In genomic region chr13:37912591-37913467, GRCm38 (mm10) we compare ENCODE assay signal across 12 mouse cellular contexts.
A peak's percentile ranks its signal among the peaks of the same experiment; 100 is the strongest.
DNase-seq lines count a peak whose midpoint lies in the region; ATAC-seq and TF ChIP-seq lines count a peak whose summit lies in the region.
"Had no signal": no experiment of that assay in that cellular context is flagged by ENCODE, and none has a peak within 500 bp of the region (broad histone marks: within the 10 kb centered on the region; RNA-seq: fewer than 3 reads in every experiment).

No protein-coding gene starts in this region.

- no peaks in the 10 kb centered on the region for H3K9me3 ChIP-seq in kidney, embryonic 15.5 days (replicated peaks)
- no peaks in the 10 kb centered on the region for H3K9me3 ChIP-seq in heart, embryonic 15.5 days (replicated peaks)
- no peaks in the 10 kb centered on the region for H3K9me3 ChIP-seq in stomach, postnatal 0 days (ENCODE audit: control insufficient read depth, low read length)
- H3K9me3 ChIP-seq: embryonic facial prominence, embryonic 13.5 days; neural tube, embryonic 12.5 days had no signal

- TF ChIP-seq EP300 in stomach, postnatal 0 days (optimal IDR thresholded peaks at IDR 0.05): no peak

- H3K4me3 ChIP-seq in kidney, embryonic 15.5 days (replicated peaks): no peak overlapping the region
- H3K4me3 ChIP-seq in heart, embryonic 15.5 days: no peak overlapping the region
- H3K4me3 ChIP-seq in stomach, postnatal 0 days (ENCODE audit: low read depth, low read length): no peak overlapping the region
- H3K4me3 ChIP-seq: embryonic facial prominence, embryonic 13.5 days; neural tube, embryonic 12.5 days had no signal

- WGBS in kidney, embryonic 15.5 days: 51% methylated on average over 12 of the region's 12 CpGs
- 35% methylated on average over 12 of the region's 12 CpGs for WGBS in heart, embryonic 15.5 days
- WGBS in stomach, postnatal 0 days: 44% methylated on average over 12 of the region's 12 CpGs

- H3K4me2 ChIP-seq in kidney, embryonic 15.5 days: no peak overlapping the region
- H3K4me2 ChIP-seq in heart, embryonic 15.5 days: no peak overlapping the region
- no peak overlapping the region for H3K4me2 ChIP-seq in stomach, postnatal 0 days (replicated peaks; ENCODE audit: low read depth)
- H3K4me2 ChIP-seq: embryonic facial prominence, embryonic 13.5 days; neural tube, embryonic 12.5 days had no signal

- H3K27ac ChIP-seq in kidney, embryonic 15.5 days: no peak overlapping the region
- H3K27ac ChIP-seq in heart, embryonic 15.5 days: 0 out of 2 replicates have a peak overlapping the region, but pooled peaks have one; percentile 14
- no peak overlapping the region; the same call in 1 of the 2 replicates for H3K27ac ChIP-seq in stomach, postnatal 0 days (replicated peaks)
- H3K27ac ChIP-seq: embryonic facial prominence, embryonic 13.5 days; macrophage; neural tube, embryonic 12.5 days had no signal

- H3K27me3 ChIP-seq in kidney, embryonic 15.5 days: no peaks in the 10 kb centered on the region
- no peaks in the 10 kb centered on the region for H3K27me3 ChIP-seq in heart, embryonic 15.5 days
- H3K27me3 ChIP-seq in stomach, postnatal 0 days (ENCODE audit: control insufficient read depth, insufficient read depth, low read length): no peaks in the 10 kb centered on the region
- H3K27me3 ChIP-seq: embryonic facial prominence, embryonic 13.5 days; neural tube, embryonic 12.5 days had no signal

- H3K4me1 ChIP-seq in kidney, embryonic 15.5 days: peaks cover 46% of the 10 kb centered on the region
- peaks cover 31% of the 10 kb centered on the region for H3K4me1 ChIP-seq in heart, embryonic 15.5 days (replicated peaks)
- H3K4me1 ChIP-seq in stomach, postnatal 0 days (replicated peaks; ENCODE audit: control insufficient read depth, insufficient read depth): peaks cover 2% of the 10 kb centered on the region; the same call in 1 of the 2 replicates
- H3K4me1 ChIP-seq: neural tube, embryonic 12.5 days had no signal

- DNase-seq in kidney, adult 18-20 months: no peak
- peak; percentile 49 to 54 for DNase-seq in kidney, postnatal 36 days
- DNase-seq in stomach, postnatal 0 days (ENCODE audit: low spot score): peak; percentile 46
- no peak for DNase-seq in cerebellum, adult 8-10 months
- DNase-seq: thymus, postnatal 14 days had no signal

- TF ChIP-seq CTCF in stomach, postnatal 0 days (IDR thresholded peaks at IDR 0.05; ENCODE audit: low read depth): 0 out of 2 replicates have a peak, but pooled peaks have one; percentile 3

- peaks cover 74% of the 10 kb centered on the region for H3K36me3 ChIP-seq in kidney, embryonic 15.5 days
- H3K36me3 ChIP-seq in heart, embryonic 15.5 days: peaks cover 50% of the 10 kb centered on the region
- peaks cover 20% of the 10 kb centered on the region for H3K36me3 ChIP-seq in stomach, postnatal 0 days (ENCODE audit: control insufficient read depth, insufficient read depth, low read length)

- 0 out of 2 replicates have a peak, but pooled peaks have one; percentile 31 for ATAC-seq in kidney, embryonic 15.5 days (replicated peaks; ENCODE audit: low FRiP score)
- no peak; the same call in 1 of the 2 replicates for ATAC-seq in heart, embryonic 15.5 days (replicated peaks; ENCODE audit: insufficient number of reproducible peaks, insufficient read depth, low FRiP score, low read depth)
- peak; percentile 36; the same call in 1 of the 2 replicates for ATAC-seq in stomach, postnatal 0 days (ENCODE audit: low FRiP score, low TSS enrichment)
- ATAC-seq in monocyte, adult 5-6 weeks (replicated peaks; ENCODE audit: insufficient number of reproducible peaks, low FRiP score, low TSS enrichment, poor library complexity, severe bottlenecking): no peak
- ATAC-seq: inflammation-experienced regulatory T-cells, adult 6 months had no signal

- no peak overlapping the region for H3K9ac ChIP-seq in kidney, embryonic 15.5 days
- no peak overlapping the region for H3K9ac ChIP-seq in heart, embryonic 15.5 days
- H3K9ac ChIP-seq in stomach, postnatal 0 days (ENCODE audit: low read length): no peak overlapping the region
- H3K9ac ChIP-seq: embryonic facial prominence, embryonic 13.5 days; neural tube, embryonic 12.5 days had no signal

Comparison
In these comparisons a context has a peak if more than half of its experiments do, and no peak if none do; other contexts are left out.
1. DNase-seq: peak in kidney, postnatal 36 days (2 of 2) and stomach, postnatal 0 days (single experiment); none in kidney, adult 18-20 months (single experiment) and cerebellum, adult 8-10 months (single experiment).
2. ATAC-seq: peak in kidney, embryonic 15.5 days (single experiment) and stomach, postnatal 0 days (single experiment); none in heart, embryonic 15.5 days (single experiment) and monocyte, adult 5-6 weeks (single experiment).